Mouse (Mus musculus): ENCODE measurements around the gene Ap4m1. TPM values are rescaled to one million over a fixed set of nuclear protein-coding genes. Genes with fewer than 3 reads are reported as not detected.

The Ap4m1 gene
- polyA plus RNA-seq, 1 experiment from 2014 or later, result 20.6 TPM

GRCm38 (mm10) chr5:138219864-138220263 is 48.1 kb downstream of the Ap4m1 start:
- Histone ChIP-seq H3K27me3 (ENCODE audit: insufficient read depth, low read length) (no peaks in the 10 kb centered on the region), H3K9ac (no peak overlapping the region), H3K27ac (ENCODE audit: low read depth) (no peak overlapping the region), H3K4me2 (no peak overlapping the region), H3K36me3 (ENCODE audit: insufficient read depth) (no peaks in the 10 kb centered on the region), H3K4me3 (ENCODE audit: low read depth, low read length) (no peak overlapping the region), H3K4me1 (ENCODE audit: insufficient read depth) (no peaks in the 10 kb centered on the region), H3K9me3 (ENCODE audit: low read depth, low read length) (no peaks in the 10 kb centered on the region)
- ATAC-seq (ENCODE audit: insufficient read depth) (no peak), DNase-seq (no peak)
- no peak for TF ChIP-seq CTCF (IDR thresholded peaks at IDR 0.05; ENCODE audit: low read depth)
- WGBS, result 29% methylated on average over 2 of the region's 2 CpGs

- no peaks in the 10 kb centered on the region for H3K27me3 ChIP-seq (ENCODE audit: insufficient read depth, low read length)
- ATAC-seq (ENCODE audit: insufficient read depth) (no peak), DNase-seq (peak; percentile 90)
- peak; percentile 79 for TF ChIP-seq CTCF (IDR thresholded peaks at IDR 0.05; ENCODE audit: low read depth)
- H3K27ac ChIP-seq (ENCODE audit: low read depth), result no peak overlapping the region
- H3K36me3 ChIP-seq (ENCODE audit: insufficient read depth), result no peaks in the 10 kb centered on the region
- no peak overlapping the region for H3K4me3 ChIP-seq (ENCODE audit: low read depth, low read length)
- WGBS, result 25% methylated on average over 4 of the region's 4 CpGs
- H3K9ac ChIP-seq, result no peak overlapping the region
- no peaks in the 10 kb centered on the region for H3K9me3 ChIP-seq (ENCODE audit: low read depth, low read length)
- H3K4me2 ChIP-seq, result no peak overlapping the region
- no peaks in the 10 kb centered on the region for H3K4me1 ChIP-seq (ENCODE audit: insufficient read depth)
These were observed 50.3 kb downstream of the Ap4m1 start for GRCm38 (mm10) chr5:138222111-138222510.

- 52% methylated on average over 3 of the region's 3 CpGs for whole genome bisulfite sequencing
- Histone ChIP-seq H3K9me3 (ENCODE audit: low read depth, low read length) (no peaks in the 10 kb centered on the region), H3K4me3 (ENCODE audit: low read depth, low read length) (no peak overlapping the region), H3K4me1 (ENCODE audit: insufficient read depth) (no peaks in the 10 kb centered on the region), H3K27ac (ENCODE audit: low read depth) (no peak overlapping the region), H3K27me3 (ENCODE audit: insufficient read depth, low read length) (no peaks in the 10 kb centered on the region), H3K4me2 (no peak overlapping the region), H3K36me3 (ENCODE audit: insufficient read depth) (no peaks in the 10 kb centered on the region), H3K9ac (no peak overlapping the region)
- DNase-seq, result no peak
- TF ChIP-seq CTCF (IDR thresholded peaks at IDR 0.05; ENCODE audit: low read depth), result no peak
- ATAC-seq (ENCODE audit: insufficient read depth), result no peak
These were observed 51.5 kb downstream of the Ap4m1 start for GRCm38 (mm10) chr5:138223287-138223686.

GRCm38 (mm10) chr5:138225700-138226099 is 53.9 kb downstream of the Ap4m1 start, which contains the start of gene Nxpe5:
Gene Nxpe5, plus strand, starts transcription at chr5:138225898.
- Histone ChIP-seq H3K27me3 (ENCODE audit: insufficient read depth, low read length) (no peaks in the 10 kb centered on the region), H3K4me3 (ENCODE audit: low read depth, low read length) (no peak within 1 kb of the TSS), H3K36me3 (ENCODE audit: insufficient read depth) (no peaks in the 10 kb centered on the region), H3K9ac (no peak within 1 kb of the TSS), H3K4me2 (no peak within 1 kb of the TSS), H3K27ac (ENCODE audit: low read depth) (no peak within 1 kb of the TSS), H3K4me1 (ENCODE audit: insufficient read depth) (no peaks in the 10 kb centered on the region), H3K9me3 (ENCODE audit: low read depth, low read length) (no peaks in the 10 kb centered on the region)
- ATAC-seq (ENCODE audit: insufficient read depth), result no peak
- no peak for TF ChIP-seq CTCF (IDR thresholded peaks at IDR 0.05; ENCODE audit: low read depth)
- WGBS, result 51% methylated on average over 2 of the region's 2 CpGs
- DNase-seq, result no peak

- H3K4me3 ChIP-seq (ENCODE audit: low read depth, low read length), result no peak overlapping the region
- 74% methylated on average over 4 of the region's 4 CpGs for WGBS
These were observed 54.7 kb downstream of the Ap4m1 start for GRCm38 (mm10) chr5:138226491-138226890.

GRCm38 (mm10) chr5:138227367-138227766 is 55.6 kb downstream of the Ap4m1 start:
- Histone ChIP-seq H3K27me3 (ENCODE audit: insufficient read depth, low read length) (no peaks in the 10 kb centered on the region), H3K9ac (no peak overlapping the region), H3K36me3 (ENCODE audit: insufficient read depth) (no peaks in the 10 kb centered on the region), H3K4me2 (no peak overlapping the region), H3K9me3 (ENCODE audit: low read depth, low read length) (no peaks in the 10 kb centered on the region), H3K4me3 (ENCODE audit: low read depth, low read length) (no peak overlapping the region), H3K4me1 (ENCODE audit: insufficient read depth) (no peaks in the 10 kb centered on the region), H3K27ac (ENCODE audit: low read depth) (no peak overlapping the region)
- WGBS, result 58% methylated on average over 2 of the region's 2 CpGs
- DNase-seq (peak; percentile 3), ATAC-seq (ENCODE audit: insufficient read depth) (no peak)
- no peak for TF ChIP-seq CTCF (IDR thresholded peaks at IDR 0.05; ENCODE audit: low read depth)

More at GRCm38 (mm10) chr5:138226491-138226890, 54.7 kb downstream of the Ap4m1 start:
- Histone ChIP-seq H3K36me3 (ENCODE audit: insufficient read depth) (no peaks in the 10 kb centered on the region), H3K4me2 (no peak overlapping the region), H3K9me3 (ENCODE audit: low read depth, low read length) (no peaks in the 10 kb centered on the region), H3K27ac (ENCODE audit: low read depth) (no peak overlapping the region), H3K27me3 (ENCODE audit: insufficient read depth, low read length) (no peaks in the 10 kb centered on the region), H3K9ac (no peak overlapping the region), H3K4me1 (ENCODE audit: insufficient read depth) (no peaks in the 10 kb centered on the region)
- no peak for TF ChIP-seq CTCF (IDR thresholded peaks at IDR 0.05; ENCODE audit: low read depth)
- DNase-seq, result no peak
- ATAC-seq (ENCODE audit: insufficient read depth), result no peak

GRCm38 (mm10) chr5:138228026-138228425 is 56.2 kb downstream of the Ap4m1 start:
- no peak for ATAC-seq (ENCODE audit: insufficient read depth)
- H3K4me2 ChIP-seq, result no peak overlapping the region
- H3K9me3 ChIP-seq (ENCODE audit: low read depth, low read length), result no peaks in the 10 kb centered on the region
- H3K27me3 ChIP-seq (ENCODE audit: insufficient read depth, low read length), result no peaks in the 10 kb centered on the region
- DNase-seq, result peak; percentile 22
- no peak overlapping the region for H3K27ac ChIP-seq (ENCODE audit: low read depth)
- no peaks in the 10 kb centered on the region for H3K36me3 ChIP-seq (ENCODE audit: insufficient read depth)
- H3K4me3 ChIP-seq (ENCODE audit: low read depth, low read length), result no peak overlapping the region
- TF ChIP-seq CTCF (IDR thresholded peaks at IDR 0.05; ENCODE audit: low read depth), result peak; percentile 45
- WGBS, result 46% methylated on average over 3 of the region's 3 CpGs
- no peaks in the 10 kb centered on the region for H3K4me1 ChIP-seq (ENCODE audit: insufficient read depth)
- H3K9ac ChIP-seq, result no peak overlapping the region

- TF ChIP-seq CTCF (IDR thresholded peaks at IDR 0.05; ENCODE audit: low read depth), result no peak
- 90% methylated on average over 3 of the region's 3 CpGs for WGBS
- H3K27ac ChIP-seq (ENCODE audit: low read depth), result no peak overlapping the region
- DNase-seq (no peak), ATAC-seq (ENCODE audit: insufficient read depth) (no peak)
- no peaks in the 10 kb centered on the region for H3K4me1 ChIP-seq (ENCODE audit: insufficient read depth)
- H3K27me3 ChIP-seq (ENCODE audit: insufficient read depth, low read length), result no peaks in the 10 kb centered on the region
- H3K4me3 ChIP-seq (ENCODE audit: low read depth, low read length), result no peak overlapping the region
- H3K36me3 ChIP-seq (ENCODE audit: insufficient read depth), result no peaks in the 10 kb centered on the region
- H3K9me3 ChIP-seq (ENCODE audit: low read depth, low read length), result no peaks in the 10 kb centered on the region
- no peak overlapping the region for H3K4me2 ChIP-seq
- no peak overlapping the region for H3K9ac ChIP-seq
These were observed 57.7 kb downstream of the Ap4m1 start for GRCm38 (mm10) chr5:138229511-138229910.

MicroRNAs encoded within 50 kb of the gene (microRNA counts, 519-probe panel; counts per million panel counts)
- microRNA mmu-miR-106b (4,204 counts per million, percentile 87 among the panel's probes with 10 or more counts), microRNA mmu-miR-25 (5,126 counts per million, percentile 96 among the panel's probes with 10 or more counts), microRNA mmu-miR-93 (4,060 counts per million, percentile 84 among the panel's probes with 10 or more counts)

Small RNAs within 50 kb of the gene (microRNA-seq; reads per million reads assigned to microRNA genes)
- 10,590 reads per million, percentile 95 among the genes with 10 or more reads in this experiment for gene Mir106b (ENCODE audit: borderline number of aligned reads)
- gene Mir25 (ENCODE audit: borderline number of aligned reads), result 1,304 reads per million, percentile 75 among the genes with 10 or more reads in this experiment
- gene Mir93 (ENCODE audit: borderline number of aligned reads), result 10,616 reads per million, percentile 95 among the genes with 10 or more reads in this experiment

Other genes starting within 250 kb of the Ap4m1 start
- gene Gjc3, start 208.9 kb upstream of the Ap4m1 start, polyA plus RNA-seq (2014; fragmentation: Nextera tagmentation; extraction: Ambion mirVana), result 0.18 TPM in 1 of 2 replicates, not detected in the other
- not detected in 2 replicates for gene Azgp1, start 190.5 kb upstream of the Ap4m1 start, polyA plus RNA-seq (2014; fragmentation: Nextera tagmentation; extraction: Ambion mirVana)
- gene Smok3a, start 150.7 kb upstream of the Ap4m1 start, polyA plus RNA-seq (2014; fragmentation: Nextera tagmentation; extraction: Ambion mirVana), result not detected in 2 replicates
- not detected in 2 replicates for gene Smok3b, start 150.6 kb upstream of the Ap4m1 start, polyA plus RNA-seq (2014; fragmentation: Nextera tagmentation; extraction: Ambion mirVana)
- gene Smok3c, start 118.8 kb upstream of the Ap4m1 start, polyA plus RNA-seq (2014; fragmentation: Nextera tagmentation; extraction: Ambion mirVana), result not detected in 2 replicates
- 24.5 and 27.2 TPM in 2 replicates for gene Zkscan1, start 86.9 kb upstream of the Ap4m1 start, polyA plus RNA-seq (2014; fragmentation: Nextera tagmentation; extraction: Ambion mirVana)
- gene Zscan21, start 55.1 kb upstream of the Ap4m1 start, polyA plus RNA-seq (2014; fragmentation: Nextera tagmentation; extraction: Ambion mirVana), result 63.0 and 64.9 TPM in 2 replicates
- gene Zfp113, start 16.3 kb upstream of the Ap4m1 start, polyA plus RNA-seq (2014; fragmentation: Nextera tagmentation; extraction: Ambion mirVana), result 16.6 and 18.1 TPM in 2 replicates
- 256 and 259 TPM in 2 replicates for gene Cops6, start 10.9 kb upstream of the Ap4m1 start, polyA plus RNA-seq (2014; fragmentation: Nextera tagmentation; extraction: Ambion mirVana)
- gene Mcm7, start 420 bp downstream of the Ap4m1 start, polyA plus RNA-seq (2014; fragmentation: Nextera tagmentation; extraction: Ambion mirVana), result 225 and 233 TPM in 2 replicates
- gene Taf6, start 15.4 kb downstream of the Ap4m1 start, polyA plus RNA-seq (2014; fragmentation: Nextera tagmentation; extraction: Ambion mirVana), result 95.6 and 97.6 TPM in 2 replicates
- 55.5 and 59.0 TPM in 2 replicates for gene Cnpy4, start 15.5 kb downstream of the Ap4m1 start, polyA plus RNA-seq (2014; fragmentation: Nextera tagmentation; extraction: Ambion mirVana)
- gene Mblac1, start 22.3 kb downstream of the Ap4m1 start, polyA plus RNA-seq (2014; fragmentation: Nextera tagmentation; extraction: Ambion mirVana), result 7.3 and 7.9 TPM in 2 replicates
- not detected in 2 replicates for gene Nxpe5, start 53.9 kb downstream of the Ap4m1 start, polyA plus RNA-seq (2014; fragmentation: Nextera tagmentation; extraction: Ambion mirVana)
- gene Lamtor4, start 83.5 kb downstream of the Ap4m1 start, polyA plus RNA-seq (2014; fragmentation: Nextera tagmentation; extraction: Ambion mirVana), result 44.2 and 46.0 TPM in 2 replicates
- gene BC037034, start 92.0 kb downstream of the Ap4m1 start, polyA plus RNA-seq (2014; fragmentation: Nextera tagmentation; extraction: Ambion mirVana), result 5.5 and 6.6 TPM in 2 replicates
- gene Gal3st4, start 100.8 kb downstream of the Ap4m1 start, polyA plus RNA-seq (2014; fragmentation: Nextera tagmentation; extraction: Ambion mirVana), result 0.78 and 1.6 TPM in 2 replicates
- 0.12 TPM in 1 of 2 replicates, not detected in the other for gene Gm43720, start 108.0 kb downstream of the Ap4m1 start, polyA plus RNA-seq (2014; fragmentation: Nextera tagmentation; extraction: Ambion mirVana)
- 4.3 and 4.7 TPM in 2 replicates for gene Gpc2, start 108.0 kb downstream of the Ap4m1 start, polyA plus RNA-seq (2014; fragmentation: Nextera tagmentation; extraction: Ambion mirVana)
- gene Stag3, start 108.2 kb downstream of the Ap4m1 start, polyA plus RNA-seq (2014; fragmentation: Nextera tagmentation; extraction: Ambion mirVana), result 4.3 and 6.3 TPM in 2 replicates
- 0.17 TPM in 1 of 2 replicates, not detected in the other for gene Pvrig, start 170.0 kb downstream of the Ap4m1 start, polyA plus RNA-seq (2014; fragmentation: Nextera tagmentation; extraction: Ambion mirVana)

Measured in lung, embryonic 14.5 days (tissue).